In genomic region chr6:145242521-145242920, GRCm38 (mm10) we compare ENCODE assay signal across 13 mouse cellular contexts. TPM values are rescaled to one million over a fixed set of nuclear protein-coding genes. Genes with fewer than 3 reads are reported as not detected.
DNase-seq lines count a peak whose midpoint lies in the region; ATAC-seq and TF ChIP-seq lines count a peak whose summit lies in the region.
"Had no signal": no experiment of that assay in that cellular context is flagged by ENCODE, and none has a peak within 500 bp of the region (broad histone marks: within the 10 kb centered on the region; RNA-seq: fewer than 3 reads in every experiment).

No protein-coding gene starts in this region.

- no peak overlapping the region for H3K4me2 ChIP-seq in hindbrain, postnatal 0 days (ENCODE audit: low read depth, low read length)
- H3K4me2 ChIP-seq in midbrain, postnatal 0 days (ENCODE audit: low read depth, low read length, poor library complexity, severe bottlenecking) = no peak overlapping the region
- H3K4me2 ChIP-seq: heart, embryonic 13.5 days; limb, embryonic 15.5 days had no signal

- TF ChIP-seq CTCF in hindbrain, postnatal 0 days (IDR thresholded peaks at IDR 0.05; ENCODE audit: low read depth) = peak; percentile 66
- TF ChIP-seq CTCF in midbrain, postnatal 0 days (IDR thresholded peaks at IDR 0.05) = peak; percentile 76

- no peak overlapping the region for H3K9ac ChIP-seq in hindbrain, postnatal 0 days (replicated peaks; ENCODE audit: low read length)
- H3K9ac ChIP-seq in midbrain, postnatal 0 days (replicated peaks; ENCODE audit: low read length, poor library complexity, severe bottlenecking) = no peak overlapping the region
- H3K9ac ChIP-seq: heart, embryonic 13.5 days; limb, embryonic 15.5 days had no signal

- WGBS in hindbrain, postnatal 0 days = 49% methylated on average over 1 of the region's 1 CpGs
- WGBS in hindbrain, embryonic 10.5 days = 61% methylated on average over 1 of the region's 1 CpGs
- WGBS in midbrain, postnatal 0 days = 49% methylated on average over 1 of the region's 1 CpGs
- 65% methylated on average over 1 of the region's 1 CpGs for WGBS in midbrain, embryonic 10.5 days

- H3K36me3 ChIP-seq in hindbrain, postnatal 0 days (ENCODE audit: insufficient read depth, low read length) = peaks cover 16% of the 10 kb centered on the region
- H3K36me3 ChIP-seq in hindbrain, embryonic 10.5 days = peaks cover 66% of the 10 kb centered on the region
- H3K36me3 ChIP-seq in midbrain, postnatal 0 days (ENCODE audit: insufficient read depth, low read length) = peaks cover 8% of the 10 kb centered on the region; the same call in 1 of the 2 replicates
- peaks cover 70% of the 10 kb centered on the region for H3K36me3 ChIP-seq in midbrain, embryonic 10.5 days

- no peaks in the 10 kb centered on the region for H3K9me3 ChIP-seq in hindbrain, postnatal 0 days (ENCODE audit: low read length)
- H3K9me3 ChIP-seq in hindbrain, embryonic 10.5 days = no peaks in the 10 kb centered on the region
- H3K9me3 ChIP-seq in midbrain, postnatal 0 days (ENCODE audit: low read length) = no peaks in the 10 kb centered on the region
- no peaks in the 10 kb centered on the region for H3K9me3 ChIP-seq in midbrain, embryonic 10.5 days (replicated peaks)
- H3K9me3 ChIP-seq: heart, embryonic 13.5 days; limb, embryonic 15.5 days had no signal

- no peaks in the 10 kb centered on the region for H3K27me3 ChIP-seq in hindbrain, postnatal 0 days (ENCODE audit: insufficient read depth, low read length)
- no peaks in the 10 kb centered on the region for H3K27me3 ChIP-seq in hindbrain, embryonic 10.5 days (ENCODE audit: insufficient read depth, poor library complexity, severe bottlenecking)
- no peaks in the 10 kb centered on the region for H3K27me3 ChIP-seq in midbrain, postnatal 0 days (ENCODE audit: insufficient read depth, low read length)
- no peaks in the 10 kb centered on the region for H3K27me3 ChIP-seq in midbrain, embryonic 10.5 days (ENCODE audit: low read depth, poor library complexity, severe bottlenecking)
- H3K27me3 ChIP-seq: heart, embryonic 13.5 days; limb, embryonic 15.5 days had no signal

- no peaks in the 10 kb centered on the region for H3K4me1 ChIP-seq in hindbrain, postnatal 0 days (ENCODE audit: insufficient read depth, low read length)
- peaks cover 1% of the 10 kb centered on the region; the same call in 1 of the 2 replicates for H3K4me1 ChIP-seq in hindbrain, embryonic 10.5 days (replicated peaks)
- no peaks in the 10 kb centered on the region for H3K4me1 ChIP-seq in midbrain, postnatal 0 days (ENCODE audit: insufficient read depth, low read length)
- peaks cover 3% of the 10 kb centered on the region; the same call in 1 of the 2 replicates for H3K4me1 ChIP-seq in midbrain, embryonic 10.5 days
- H3K4me1 ChIP-seq: limb, embryonic 15.5 days had no signal

- no peak for ATAC-seq in hindbrain, postnatal 0 days
- ATAC-seq in midbrain, postnatal 0 days (ENCODE audit: low FRiP score) = no peak
- ATAC-seq in inflammation-experienced regulatory T-cells, adult 6 months = no peak

- H3K27ac ChIP-seq in hindbrain, postnatal 0 days = no peak overlapping the region
- H3K27ac ChIP-seq in hindbrain, embryonic 10.5 days = no peak overlapping the region
- no peak overlapping the region for H3K27ac ChIP-seq in midbrain, postnatal 0 days (ENCODE audit: low read depth, low read length)
- H3K27ac ChIP-seq in midbrain, embryonic 10.5 days (replicated peaks) = no peak overlapping the region
- H3K27ac ChIP-seq: heart, embryonic 13.5 days; limb, embryonic 15.5 days had no signal

- H3K4me3 ChIP-seq in hindbrain, postnatal 0 days (ENCODE audit: low read length) = no peak overlapping the region
- no peak overlapping the region for H3K4me3 ChIP-seq in hindbrain, embryonic 10.5 days
- H3K4me3 ChIP-seq in midbrain, postnatal 0 days (ENCODE audit: low read depth, low read length) = no peak overlapping the region
- no peak overlapping the region for H3K4me3 ChIP-seq in midbrain, embryonic 10.5 days
- H3K4me3 ChIP-seq: heart, embryonic 13.5 days; limb, embryonic 15.5 days had no signal

- DNase-seq in hindbrain, postnatal 0 days (ENCODE audit: low spot score) = peak; percentile 65
- no peak for DNase-seq in hindbrain, embryonic 10.5 days (ENCODE audit: low spot score)
- DNase-seq in midbrain, postnatal 0 days (ENCODE audit: low spot score) = peak; percentile 42
- no peak for DNase-seq in midbrain, embryonic 10.5 days (ENCODE audit: low spot score)
- DNase-seq in brain, adult 2 months (ENCODE audit: low read depth, low spot score) = peak; percentile 55
- no peak for DNase-seq in spleen, postnatal 14 days (ENCODE audit: low spot score in 2 of 2)
- no peak for DNase-seq in adrenal gland, adult 18-20 months (ENCODE audit: low spot score in 2 of 2)
- DNase-seq: cerebellum, adult 18-20 months; kidney, postnatal 10 days; thymus, postnatal 36 days had no signal

RNA-seq across cellular contexts. Expression of gene Kras, which starts 7.5 kb away (rescaled TPM):
- total RNA-seq in hindbrain, postnatal 0 days (2014; rRNA removed) = 25.9 and 27.9 TPM in 2 replicates
- polyA plus RNA-seq in hindbrain, postnatal 0 days (2015; fragmentation: Nextera tagmentation; extraction: Ambion mirVana) = 70.0 and 72.5 TPM in 2 replicates
- polyA plus RNA-seq in hindbrain, embryonic 10.5 days (2016; fragmentation: Nextera tagmentation; extraction: Ambion mirVana) = 84.0 and 91.2 TPM in 2 replicates
- 36.0 and 47.8 TPM in 2 replicates for total RNA-seq in midbrain, postnatal 0 days (2014; rRNA removed)
- polyA plus RNA-seq in midbrain, postnatal 0 days (2015; fragmentation: Nextera tagmentation; extraction: Ambion mirVana) = 64.7 and 80.2 TPM in 2 replicates
- polyA plus RNA-seq in midbrain, embryonic 10.5 days (2016; fragmentation: Nextera tagmentation; extraction: Ambion mirVana) = 97.6 and 102 TPM in 2 replicates
- polyA plus RNA-seq in inflammation-experienced regulatory T-cells, adult 6 months (2017; shearing (Covaris generic)) = 10 to 100 TPM; 23.3 to 49.5 (median 37.0) TPM
- 10 to 100 TPM; 39.7 to 50.8 TPM for total RNA-seq in adrenal gland, adult 18-20 months (2021)

RNA-seq across cellular contexts. Expression of gene Etfrf1, which starts 31.6 kb away (rescaled TPM):
- 10.9 and 11.8 TPM in 2 replicates for total RNA-seq in hindbrain, postnatal 0 days (2014; rRNA removed)
- 33.5 and 36.3 TPM in 2 replicates for polyA plus RNA-seq in hindbrain, postnatal 0 days (2015; fragmentation: Nextera tagmentation; extraction: Ambion mirVana)
- polyA plus RNA-seq in hindbrain, embryonic 10.5 days (2016; fragmentation: Nextera tagmentation; extraction: Ambion mirVana) = 32.3 and 33.4 TPM in 2 replicates
- 11.9 and 12.2 TPM in 2 replicates for total RNA-seq in midbrain, postnatal 0 days (2014; rRNA removed)
- 27.9 TPM in 2 replicates for polyA plus RNA-seq in midbrain, postnatal 0 days (2015; fragmentation: Nextera tagmentation; extraction: Ambion mirVana)
- polyA plus RNA-seq in midbrain, embryonic 10.5 days (2016; fragmentation: Nextera tagmentation; extraction: Ambion mirVana) = 36.6 and 41.4 TPM in 2 replicates
- 10 to 100 TPM; 20.2 to 22.7 (median 22.6) TPM for polyA plus RNA-seq in inflammation-experienced regulatory T-cells, adult 6 months (2017; shearing (Covaris generic))
- total RNA-seq in adrenal gland, adult 18-20 months (2021) = 100 to 1,000 TPM; 113 to 164 TPM

RNA-seq across cellular contexts. Expression of gene Casc1, which starts 31.7 kb away (rescaled TPM):
- 1.5 and 1.7 TPM in 2 replicates for total RNA-seq in hindbrain, postnatal 0 days (2014; rRNA removed)
- polyA plus RNA-seq in hindbrain, postnatal 0 days (2015; fragmentation: Nextera tagmentation; extraction: Ambion mirVana) = 0.80 and 1.2 TPM in 2 replicates
- polyA plus RNA-seq in hindbrain, embryonic 10.5 days (2016; fragmentation: Nextera tagmentation; extraction: Ambion mirVana) = 0.62 and 0.88 TPM in 2 replicates
- 2.2 and 2.8 TPM in 2 replicates for total RNA-seq in midbrain, postnatal 0 days (2014; rRNA removed)
- 0.58 and 1.0 TPM in 2 replicates for polyA plus RNA-seq in midbrain, postnatal 0 days (2015; fragmentation: Nextera tagmentation; extraction: Ambion mirVana)
- polyA plus RNA-seq in midbrain, embryonic 10.5 days (2016; fragmentation: Nextera tagmentation; extraction: Ambion mirVana) = 0.38 and 0.41 TPM in 2 replicates
- 1 to 10 TPM in 1 of 3 experiments, under 1 TPM in 2; 0.47 to 1.3 (median 0.55) TPM for polyA plus RNA-seq in inflammation-experienced regulatory T-cells, adult 6 months (2017; shearing (Covaris generic))
- total RNA-seq in adrenal gland, adult 18-20 months (2021) = under 1 TPM; 0.17 to 0.48 TPM

Comparison
In these comparisons a context has a peak if more than half of its experiments do, and no peak if none do; other contexts are left out.
1. DNase-seq: peak in hindbrain, postnatal 0 days (single experiment), midbrain, postnatal 0 days (single experiment) and brain, adult 2 months (single experiment); none in hindbrain, embryonic 10.5 days (single experiment), midbrain, embryonic 10.5 days (single experiment), spleen, postnatal 14 days (0 of 2) and adrenal gland, adult 18-20 months (0 of 2).